Mouse (Mus musculus) thymus, adult 2 months (tissue): Measurements from ENCODE around the gene Sft2d2. TPM values are rescaled to one million over a fixed set of nuclear protein-coding genes. Genes with fewer than 3 reads are reported as not detected.

Experiments used
- DNase-seq: peaks from one replicate; pipeline ENCODE4 v3.0.0; 2021
- H3K27ac ChIP-seq: fragments of 200-500 bp; 2 replicates; pipeline ENCODE4 v1.5.1; 2012; ENCODE audit warnings: low read length, control low read depth; ENCODE audit not compliant: control insufficient read depth, insufficient read depth
- H3K27me3 ChIP-seq: fragments of 200-500 bp; 2 replicates; pipeline ENCODE4 v1.6.1; 2012; ENCODE audit warnings: mild to moderate bottlenecking, low read length, moderate library complexity, mixed read lengths; ENCODE audit not compliant: control insufficient read depth, insufficient read depth
- H3K36me3 ChIP-seq: fragments of 200-500 bp; 2 replicates; pipeline ENCODE4 v1.6.1; 2012; ENCODE audit warnings: mild to moderate bottlenecking, low read length, moderate library complexity; ENCODE audit not compliant: control insufficient read depth, insufficient read depth
- H3K4me1 ChIP-seq: fragments of 200-500 bp; replicated peaks from 2 replicates; pipeline ENCODE4 v1.6.1; 2012; ENCODE audit warnings: low read length; ENCODE audit not compliant: control insufficient read depth, insufficient read depth
- H3K4me3 ChIP-seq: fragments of 200-500 bp; 2 replicates; pipeline ENCODE4 v1.5.1; 2012; ENCODE audit warnings: mild to moderate bottlenecking, low read length, control low read depth, moderate library complexity; ENCODE audit not compliant: control insufficient read depth, insufficient read depth
- CTCF ChIP-seq: fragments of 200-500 bp; IDR thresholded peaks from 2 replicates; pipeline ENCODE4 v1.5.1; 2012; ENCODE audit warnings: mild to moderate bottlenecking, control low read depth, low read length, moderate library complexity, borderline replicate concordance; ENCODE audit not compliant: control insufficient read depth, poor library complexity, insufficient read depth; ENCODE audit errors: extremely low read depth
- POLR2A ChIP-seq: fragments of 200-500 bp; IDR thresholded peaks from 2 replicates; pipeline ENCODE4 v1.6.1; 2012; ENCODE audit warnings: mild to moderate bottlenecking, low read length, control low read depth, moderate library complexity; ENCODE audit not compliant: control insufficient read depth, poor library complexity, insufficient read depth; ENCODE audit errors: extremely low read depth
- WGBS: fragments of 180-500 bp; shearing (Covaris S2); methylation state at CpG from one replicate; pipeline ENCODE4 v1.1.7; 2018; 5-methylcytosine and 5-hydroxymethylcytosine counted together
- polyA plus RNA-seq: library from polyadenylated mRNA; depleted of rRNA; stranded (reverse); fragments of >200 nt; gene quantifications from 2 replicates; pipeline ENCODE4 v1.2.3, GENCODE M21; 2012; rRNA removed

Sft2d2 gene
- polyA plus RNA-seq, 1 experiment = 102 TPM

DNA sequence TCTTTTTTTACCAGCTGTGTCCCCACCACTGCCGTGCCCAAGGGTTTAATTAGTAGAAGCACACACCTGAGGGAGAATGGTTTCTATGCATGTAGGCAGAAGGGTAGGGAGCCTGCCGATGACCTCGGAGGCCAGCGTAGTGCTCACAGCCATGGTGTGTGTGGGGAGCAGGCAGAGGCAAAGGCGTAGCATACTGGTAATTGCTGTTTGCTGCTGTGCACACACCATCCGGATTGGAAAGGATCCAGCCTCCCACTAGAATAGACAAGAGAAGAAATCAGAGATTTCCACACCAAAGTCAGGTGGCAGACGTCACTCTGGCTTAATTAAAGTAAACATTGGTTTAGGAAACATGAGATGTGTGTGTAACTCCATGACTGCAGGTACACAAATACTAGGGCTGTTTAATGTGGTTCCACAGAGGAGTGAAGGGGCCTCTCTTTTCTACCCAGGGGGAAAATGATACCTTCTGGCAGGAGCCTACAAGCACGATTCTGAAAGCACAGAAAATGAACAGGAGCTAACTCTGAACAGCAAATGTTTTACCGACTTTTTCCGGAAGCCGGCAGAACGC, 51.8 kb downstream of the Sft2d2 start:
- DNase-seq = no peak
- 89% methylated on average over 12 of the region's 12 CpGs for WGBS
- no peak overlapping the region for H3K4me3 ChIP-seq
- no peaks in the 10 kb centered on the region for H3K27me3 ChIP-seq
- TF ChIP-seq POLR2A (no peak), CTCF (no peak)
- no peaks in the 10 kb centered on the region for H3K4me1 ChIP-seq
- H3K36me3 ChIP-seq = no peaks in the 10 kb centered on the region
- H3K27ac ChIP-seq = no peak overlapping the region

DNA sequence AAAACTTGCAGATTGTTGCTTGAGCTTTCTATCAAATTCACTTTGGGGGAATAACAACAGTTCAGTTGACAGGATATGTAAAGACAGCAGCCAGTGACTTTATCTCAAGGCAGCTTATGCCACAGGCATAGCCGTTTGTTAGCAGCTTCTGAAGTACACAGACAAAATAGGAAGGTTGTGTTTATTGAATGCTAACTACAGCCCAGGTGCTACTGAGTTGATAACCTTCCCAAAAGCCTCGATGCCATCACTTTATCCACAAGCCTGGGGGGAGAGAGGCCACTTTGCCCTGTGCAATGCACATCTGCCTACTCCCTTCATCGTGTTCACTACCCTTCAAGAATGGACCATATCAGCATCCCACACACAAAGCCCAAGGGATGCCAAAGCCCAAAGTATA, 54.0 kb downstream of the Sft2d2 start:
- no peaks in the 10 kb centered on the region for H3K4me1 ChIP-seq
- 71% methylated on average over 3 of the region's 3 CpGs for WGBS
- TF ChIP-seq POLR2A = no peak
- no peak for TF ChIP-seq CTCF
- no peaks in the 10 kb centered on the region for H3K27me3 ChIP-seq
- DNase-seq = no peak
- H3K4me3 ChIP-seq = no peak overlapping the region
- no peak overlapping the region for H3K27ac ChIP-seq
- H3K36me3 ChIP-seq = no peaks in the 10 kb centered on the region

DNA sequence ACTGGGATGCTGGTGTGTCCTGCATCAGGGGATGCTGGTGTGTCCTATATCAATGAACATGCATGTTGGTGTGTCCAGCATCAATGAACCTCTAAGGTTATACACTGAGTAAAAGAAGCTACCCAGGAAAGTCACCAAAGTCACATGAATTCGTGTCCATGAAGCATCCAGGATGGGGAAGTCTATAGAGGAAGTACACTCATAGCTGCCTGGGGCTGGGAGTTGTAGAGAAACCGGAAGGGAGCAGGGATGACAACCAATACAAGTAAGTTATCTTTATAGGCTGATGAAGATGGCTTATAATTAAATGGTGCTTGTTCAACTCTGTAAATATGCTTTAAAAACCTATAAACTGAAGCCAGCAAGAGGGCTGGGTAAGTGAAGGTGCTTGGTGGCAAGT, 60.4 kb downstream of the Sft2d2 start:
- H3K27ac ChIP-seq = no peak overlapping the region
- no peaks in the 10 kb centered on the region for H3K36me3 ChIP-seq
- no peak for TF ChIP-seq CTCF
- no peak for TF ChIP-seq POLR2A
- H3K4me3 ChIP-seq = no peak overlapping the region
- no peak for DNase-seq
- WGBS = 40% methylated on average over 2 of the region's 2 CpGs
- no peaks in the 10 kb centered on the region for H3K4me1 ChIP-seq
- H3K27me3 ChIP-seq = no peaks in the 10 kb centered on the region

DNA sequence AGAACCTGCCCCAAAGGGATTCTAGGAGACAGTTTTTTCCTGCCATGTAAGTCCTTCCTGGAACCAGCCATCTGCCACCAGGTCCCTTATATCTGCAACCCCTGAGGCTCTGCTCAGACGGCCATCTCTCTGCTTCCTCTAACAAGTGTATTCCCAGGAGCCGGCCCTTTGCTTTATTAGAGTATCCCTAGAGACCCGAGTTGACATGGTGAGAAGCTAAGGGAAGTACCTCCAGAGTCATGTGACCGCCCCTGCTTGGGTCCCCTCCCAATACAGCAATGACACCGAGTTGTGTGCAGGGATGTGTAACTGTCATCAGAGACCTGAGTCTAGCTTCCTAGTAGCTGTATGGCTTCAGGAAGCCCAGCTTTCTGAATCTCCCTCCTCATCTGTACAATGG, 61.0 kb downstream of the Sft2d2 start:
- H3K36me3 ChIP-seq = no peaks in the 10 kb centered on the region
- no peak for TF ChIP-seq POLR2A
- no peak for TF ChIP-seq CTCF
- no peak for DNase-seq

DNA sequence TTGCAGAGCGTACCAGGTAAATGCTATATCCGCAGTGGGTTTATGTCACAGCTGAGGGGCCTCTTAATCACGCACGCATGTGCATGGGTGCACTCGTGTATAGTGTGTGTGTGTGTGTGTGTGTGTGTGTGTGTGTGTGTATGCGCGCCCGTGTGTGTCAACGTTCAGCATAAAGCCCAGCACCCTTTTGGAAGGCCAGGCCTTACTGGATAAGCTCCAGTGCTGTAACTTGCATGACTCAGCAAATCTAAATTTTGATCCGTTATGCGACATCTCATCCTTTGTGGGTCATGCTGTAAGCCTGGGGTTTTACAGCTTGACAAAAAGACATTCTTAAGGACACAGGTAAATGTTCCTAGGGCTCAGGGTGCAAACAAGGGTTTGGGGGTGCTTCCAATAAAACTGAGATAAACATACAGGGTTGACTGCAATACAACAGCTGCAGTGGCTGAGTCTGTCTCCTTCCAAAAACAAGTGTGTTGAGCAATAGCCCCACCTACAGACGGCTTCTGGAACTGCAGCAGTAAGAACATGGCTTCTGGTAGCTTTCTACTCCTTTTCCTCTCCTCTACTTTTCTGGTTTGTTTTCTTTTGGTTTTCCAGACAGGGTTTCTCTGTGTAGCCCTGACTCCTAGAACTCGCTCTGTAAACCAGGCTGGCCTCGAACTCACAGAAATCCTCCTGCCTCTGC, 61.9 kb downstream of the Sft2d2 start:
- no peak overlapping the region for H3K27ac ChIP-seq
- H3K36me3 ChIP-seq = no peaks in the 10 kb centered on the region
- TF ChIP-seq CTCF (no peak), POLR2A (no peak)
- no peaks in the 10 kb centered on the region for H3K27me3 ChIP-seq
- no peak overlapping the region for H3K4me3 ChIP-seq
- no peaks in the 10 kb centered on the region for H3K4me1 ChIP-seq
- DNase-seq = peak; percentile 84
- WGBS = 65% methylated on average over 14 of the region's 14 CpGs

More for the DNA sequence above, 61.0 kb downstream of the Sft2d2 start:
- H3K4me3 ChIP-seq = no peak overlapping the region
- no peaks in the 10 kb centered on the region for H3K27me3 ChIP-seq
- 73% methylated on average over 5 of the region's 5 CpGs for WGBS
- H3K27ac ChIP-seq = no peak overlapping the region
- H3K4me1 ChIP-seq = no peaks in the 10 kb centered on the region

DNA sequence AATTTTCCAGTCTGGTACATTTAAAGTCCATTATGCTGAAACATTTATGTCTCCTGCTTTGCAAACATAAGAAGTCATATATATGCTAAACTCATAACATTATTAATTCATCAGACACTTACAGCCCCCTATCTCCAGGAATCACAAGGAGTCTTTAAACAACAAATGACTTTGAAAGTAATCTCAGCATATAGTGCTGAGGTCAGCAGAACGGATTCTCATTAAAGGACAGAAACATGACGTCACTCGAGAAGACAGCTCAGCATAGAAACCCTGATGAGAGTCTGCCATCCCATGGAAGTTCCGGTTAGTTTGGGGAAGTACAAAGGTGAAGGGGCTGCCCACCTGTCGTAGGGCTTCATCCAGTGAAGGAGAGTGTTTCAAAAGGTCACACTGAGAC, 64.7 kb downstream of the Sft2d2 start:
- no peak for TF ChIP-seq CTCF
- TF ChIP-seq POLR2A = no peak
- DNase-seq = no peak
- Histone ChIP-seq H3K27ac (no peak overlapping the region), H3K4me1 (no peaks in the 10 kb centered on the region), H3K4me3 (no peak overlapping the region), H3K36me3 (no peaks in the 10 kb centered on the region), H3K27me3 (no peaks in the 10 kb centered on the region; the same call in 1 of the 2 replicates)
- 71% methylated on average over 5 of the region's 5 CpGs for WGBS

Other genes starting within 250 kb of the Sft2d2 start
- 9.6 and 10.3 TPM in 2 replicates for gene Tbx19, start 33.7 kb downstream of the Sft2d2 start, polyA plus RNA-seq
- 34.7 and 38.3 TPM in 2 replicates for gene Tiprl, start 42.6 kb upstream of the Sft2d2 start, polyA plus RNA-seq
- 0.99 and 1.3 TPM in 2 replicates for gene Gpr161, start 101.4 kb upstream of the Sft2d2 start, polyA plus RNA-seq